Mouse (Mus musculus) gastrocnemius, postnatal 25 days (tissue): ENCODE results near the gene Olfr619. TPM values are rescaled to one million over a fixed set of nuclear protein-coding genes. Genes with fewer than 3 reads are reported as not detected.

ENCODE experiments used
- DNase-seq: peaks from one replicate; pipeline ENCODE4 v3.0.0; 2022
- long read RNA-seq, 2 experiments: library from polyadenylated mRNA; stranded (forward); transcript quantifications; one replicate each; pipeline ENCODE4 v2.0.0; 2021
- microRNA-seq, 2 experiments: library from miRNA; unstranded; fragments of <30 nt; microRNA quantifications; one replicate each; pipeline ENCODE4 v1.2.0; 2021; ENCODE audit warnings: borderline replicate concordance in 2 of 2
- total RNA-seq, 2 experiments: library from RNA; stranded (reverse); gene quantifications; 1 replicate in 1 of 2; 2 replicates in 1 of 2; pipeline ENCODE4 v1.2.3; 2021

Olfr619 gene
- total RNA-seq, result not detected
- long read RNA-seq, experiment 1, result 0 reads
- long read RNA-seq, experiment 2, result 0 reads

DNA sequence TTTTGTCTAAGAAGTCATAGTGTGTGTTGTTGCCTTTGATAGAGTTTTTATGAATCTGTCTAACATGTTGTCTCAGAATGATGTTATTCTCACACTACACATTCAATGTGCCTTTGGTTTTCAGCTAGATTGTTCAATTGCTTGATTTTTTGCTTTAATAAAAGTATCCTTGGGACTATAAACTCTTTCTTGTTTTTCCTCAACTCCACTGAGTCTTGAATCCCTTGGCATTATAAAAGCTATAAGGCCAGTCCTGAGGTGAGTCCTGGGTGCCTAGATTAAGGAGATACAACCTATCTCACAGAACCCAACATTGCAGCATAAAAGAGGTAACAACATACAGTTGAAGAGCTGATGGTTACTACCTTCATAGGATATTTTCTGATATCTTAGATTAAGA is at the start of gene Olfr619:
Gene Olfr619 (plus strand): TSS at position 301 of the 400 bp plus-strand sequence.
- DNase-seq, result no peak

DNA sequence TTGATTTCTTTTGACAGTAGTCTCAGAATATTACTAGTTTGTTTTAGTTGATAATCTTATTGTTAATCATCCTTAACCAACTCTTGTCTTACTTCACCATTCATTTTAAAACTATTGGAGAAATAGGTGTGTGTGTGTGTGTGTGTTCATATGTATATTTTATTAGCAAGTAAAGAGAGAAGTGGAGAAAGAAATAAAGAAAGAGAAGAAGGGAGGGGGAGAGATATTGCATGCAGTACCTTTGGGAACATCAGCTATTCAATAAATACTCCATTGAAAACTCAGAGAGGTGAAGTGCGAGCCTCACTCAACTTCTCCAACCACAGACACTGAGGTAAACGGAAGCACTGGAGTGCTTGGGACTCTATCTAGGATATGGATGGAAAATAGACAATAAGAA is 44.6 kb upstream of the Olfr619 start, which contains the start of gene Olfr615:
Gene Olfr615 (plus strand): TSS at position 301 of the 400 bp plus-strand sequence.
- no peak for DNase-seq

DNA sequence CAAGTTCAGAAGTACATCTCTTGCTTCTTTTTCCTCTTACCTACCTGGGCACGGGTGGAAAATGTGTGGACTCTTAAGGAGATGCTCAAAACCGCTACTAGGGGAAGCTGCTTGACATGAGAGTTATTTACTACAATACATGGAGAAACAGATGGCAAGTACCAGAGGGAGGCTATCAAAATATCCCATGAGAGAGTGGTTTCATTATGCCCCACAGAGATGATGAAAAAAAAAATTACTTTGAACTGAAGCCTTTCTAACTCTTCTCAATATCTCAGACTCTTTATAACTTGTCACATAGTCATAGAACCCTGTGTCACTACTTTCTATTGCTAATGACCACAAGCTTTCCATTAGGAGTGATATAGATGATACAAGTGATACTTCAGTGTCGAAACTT is 31.3 kb upstream of the Olfr619 start, which contains the start of gene Olfr616:
Gene Olfr616 (minus strand): TSS at position 101 of the 400 bp plus-strand sequence.
- DNase-seq, result no peak

DNA sequence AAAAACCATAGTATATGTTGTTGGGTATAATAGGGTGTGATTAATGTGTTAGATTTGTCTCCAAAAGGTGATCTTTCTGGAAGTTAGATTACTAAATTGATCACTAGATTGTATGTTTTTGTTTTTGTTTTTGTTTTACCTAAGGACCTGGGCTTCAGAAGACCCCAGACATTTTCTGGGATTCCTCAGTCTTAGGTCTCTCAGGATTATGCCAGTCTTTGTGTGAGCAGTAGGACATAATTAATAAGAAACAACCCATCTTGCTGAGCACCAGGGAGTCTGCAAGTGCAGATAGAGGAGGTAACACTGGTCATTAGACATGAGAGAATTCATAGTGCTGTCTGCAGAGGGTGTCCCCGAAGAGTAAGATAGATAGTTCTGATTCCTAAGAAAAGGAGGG is 27.6 kb upstream of the Olfr619 start, which contains the start of gene Olfr617:
Gene Olfr617 (plus strand): TSS at position 301 of the 400 bp plus-strand sequence.
- DNase-seq, result no peak

DNA sequence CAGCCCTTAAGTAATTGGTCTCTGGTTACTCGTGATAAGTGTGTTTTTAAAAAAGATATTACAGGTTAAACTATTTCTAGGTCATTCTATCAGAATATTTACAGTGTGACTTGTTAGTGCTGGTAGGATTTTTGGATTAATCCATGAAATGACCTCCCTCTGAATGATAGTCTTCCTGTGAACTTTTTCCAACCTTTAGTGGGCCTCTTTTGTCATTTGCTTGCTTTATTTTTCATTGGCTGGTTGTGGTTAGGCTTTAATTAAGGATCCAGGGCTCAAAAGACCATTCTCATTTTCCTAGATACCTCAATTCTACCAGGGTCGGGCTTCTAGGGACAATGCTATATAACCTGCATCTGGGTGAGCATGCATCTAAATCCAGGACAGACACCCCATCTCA is 10.6 kb upstream of the Olfr619 start, which contains the start of gene Olfr618:
Gene Olfr618 (plus strand): TSS at position 301 of the 400 bp plus-strand sequence.
- no peak for DNase-seq

DNA sequence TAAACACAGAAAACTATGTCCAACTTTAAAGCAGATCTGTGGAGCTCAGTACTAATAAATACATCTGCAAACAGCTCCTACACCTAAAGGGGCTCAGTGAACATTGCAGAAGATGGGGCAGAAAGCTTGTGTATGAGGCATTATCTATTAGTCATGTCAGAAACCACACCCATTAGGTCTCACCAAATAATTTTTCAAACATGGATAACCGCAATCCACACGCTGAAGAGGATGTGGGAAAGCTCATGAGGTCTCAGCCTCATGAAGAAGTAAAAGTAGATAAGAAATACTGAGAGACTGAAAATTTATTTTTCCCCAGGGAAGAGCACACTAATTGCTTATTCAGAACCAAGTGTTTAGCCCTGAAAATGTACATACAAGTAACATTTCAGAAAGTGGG is 7.0 kb downstream of the Olfr619 start:
- no peak for DNase-seq

DNA sequence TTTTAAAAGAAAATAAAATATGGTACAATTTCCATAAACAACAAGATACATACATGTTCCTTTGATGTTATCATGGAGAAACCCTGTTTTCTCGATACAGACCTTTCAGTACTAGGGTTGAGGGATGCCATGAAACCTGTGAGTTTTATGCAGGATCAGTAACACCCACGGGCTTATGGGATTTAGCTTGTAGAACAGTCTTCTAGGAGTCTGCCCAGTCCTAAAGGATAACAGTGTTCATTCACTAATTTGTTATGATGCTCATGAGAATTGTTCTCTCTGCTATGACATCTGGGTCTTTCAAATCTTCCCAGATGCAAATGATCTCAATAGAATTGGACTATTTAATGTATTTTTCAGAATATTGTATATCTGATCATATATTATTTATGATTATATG is 12.1 kb downstream of the Olfr619 start, which contains the start of gene Olfr620:
Gene Olfr620 (minus strand): TSS at position 101 of the 400 bp plus-strand sequence.
- DNase-seq, result no peak

DNA sequence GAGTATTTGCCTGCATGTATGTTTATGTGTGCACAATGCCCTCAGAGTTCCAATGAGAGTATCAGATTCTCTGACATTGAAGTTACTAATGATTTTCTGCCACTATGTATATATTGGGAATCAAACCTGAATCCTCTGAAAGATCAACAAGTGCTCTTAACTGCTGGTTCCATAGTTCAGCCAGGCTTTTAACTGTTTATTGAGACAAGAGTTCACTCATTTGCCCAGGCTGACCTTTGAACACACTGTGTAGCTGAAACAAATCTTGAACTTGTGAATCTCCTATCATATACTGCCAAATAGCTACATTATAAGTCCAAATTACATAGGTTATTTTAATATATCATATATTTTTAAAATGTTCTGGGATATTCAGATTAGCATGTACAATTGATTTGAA is 36.4 kb downstream of the Olfr619 start:
- no peak for DNase-seq

DNA sequence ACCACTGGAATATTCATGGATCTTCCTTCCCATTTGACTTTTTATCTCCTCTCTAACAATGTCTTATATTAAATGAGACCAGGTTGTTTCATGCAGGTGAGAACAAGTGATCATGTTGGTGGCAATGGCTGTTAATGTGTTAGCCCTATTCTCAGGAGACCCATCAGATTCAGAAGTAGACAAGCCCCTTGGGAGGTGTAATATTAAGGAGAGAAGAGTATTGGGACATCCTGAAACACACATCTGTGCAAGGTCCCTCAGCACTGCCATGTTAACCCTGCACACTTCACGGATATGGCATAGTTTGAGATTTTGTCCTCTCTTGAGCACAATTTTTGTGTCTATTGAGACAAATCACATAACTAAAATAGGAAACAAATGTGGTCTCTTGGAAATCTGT is 42.2 kb downstream of the Olfr619 start, which contains the start of gene Olfr622:
Gene Olfr622 (minus strand): TSS at position 101 of the 400 bp plus-strand sequence.
- no peak for DNase-seq

DNA sequence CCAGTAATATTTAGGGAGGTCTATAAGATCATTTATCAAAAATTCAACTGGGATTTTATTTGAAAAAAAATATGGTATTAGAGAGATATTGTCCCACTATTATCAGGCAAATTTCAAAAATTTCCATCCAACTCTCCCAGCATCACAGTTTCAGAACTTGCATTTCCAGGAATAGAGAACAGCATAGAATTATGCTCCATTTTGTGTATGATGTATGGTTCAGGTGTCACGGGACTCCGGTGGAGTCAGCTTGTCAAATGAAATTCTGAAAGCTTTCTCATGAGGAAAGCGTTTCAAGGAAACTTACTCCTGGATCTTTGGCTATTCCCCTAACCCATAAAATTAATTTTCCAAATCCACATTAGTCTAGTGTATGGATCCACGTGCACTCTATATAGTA is 43.7 kb downstream of the Olfr619 start:
- no peak for DNase-seq

Small RNA genes within 50 kb of the gene (microRNA-seq; reads per million reads assigned to microRNA genes)
- gene Gm26506, result 0 reads per million in 2 experiments

Other genes with a start within 250 kb of the Olfr619 start
- not detected for gene Olfr601, start 237.9 kb upstream of the Olfr619 start, total RNA-seq
- gene Olfr603, start 214.4 kb upstream of the Olfr619 start, total RNA-seq, result not detected
- not detected for gene Usp17lc, start 185.5 kb upstream of the Olfr619 start, total RNA-seq
- not detected for gene Olfr605, start 155.1 kb upstream of the Olfr619 start, total RNA-seq
- gene Olfr606, start 151.5 kb upstream of the Olfr619 start, total RNA-seq, result not detected
- not detected for gene Olfr607, start 136.4 kb upstream of the Olfr619 start, total RNA-seq
- not detected for gene Olfr608, start 130.7 kb upstream of the Olfr619 start, total RNA-seq
- gene Olfr609, start 102.5 kb upstream of the Olfr619 start, total RNA-seq, result not detected
- gene Olfr610, start 88.5 kb upstream of the Olfr619 start, total RNA-seq, result not detected
- not detected for gene Olfr611, start 79.7 kb upstream of the Olfr619 start, total RNA-seq
- gene Olfr612, start 57.9 kb upstream of the Olfr619 start, total RNA-seq, result not detected
- gene Olfr613, start 52.5 kb upstream of the Olfr619 start, total RNA-seq, result not detected
- not detected for gene Olfr615, start 44.5 kb upstream of the Olfr619 start, total RNA-seq
- not detected for gene Olfr616, start 31.4 kb upstream of the Olfr619 start, total RNA-seq
- gene Olfr617, start 27.5 kb upstream of the Olfr619 start, total RNA-seq, result not detected
- not detected for gene Olfr618, start 10.5 kb upstream of the Olfr619 start, total RNA-seq
- not detected for gene Olfr620, start 12.0 kb downstream of the Olfr619 start, total RNA-seq
- not detected for gene Olfr622, start 42.1 kb downstream of the Olfr619 start, total RNA-seq
- not detected for gene Olfr623, start 63.1 kb downstream of the Olfr619 start, total RNA-seq
- gene Olfr624, start 70.6 kb downstream of the Olfr619 start, total RNA-seq, result not detected
- gene Olfr625-ps1, start 82.1 kb downstream of the Olfr619 start, total RNA-seq, result not detected
- gene Olfr243, start 114.1 kb downstream of the Olfr619 start, total RNA-seq, result not detected
- gene Olfr628, start 129.8 kb downstream of the Olfr619 start, total RNA-seq, result not detected
- not detected for gene Olfr629, start 144.4 kb downstream of the Olfr619 start, total RNA-seq
- not detected for gene Olfr630, start 156.8 kb downstream of the Olfr619 start, total RNA-seq
- gene Olfr69, start 171.0 kb downstream of the Olfr619 start, total RNA-seq, result not detected
- not detected for gene Olfr68, start 179.1 kb downstream of the Olfr619 start, total RNA-seq
- gene Olfr67, start 191.2 kb downstream of the Olfr619 start, total RNA-seq, result not detected
- 100 to 1,000 TPM in 1 of 2 experiments, 10 to 100 TPM in 1; 60.5 to 281 TPM for gene Hbb-bt, start 213.4 kb downstream of the Olfr619 start, total RNA-seq
- gene Hbb-bs, start 227.5 kb downstream of the Olfr619 start, total RNA-seq, result 1,000 to 10,000 TPM in 1 of 2 experiments, 100 to 1,000 TPM in 1; 504 to 2,205 TPM
- not detected for gene Hbb-bh2, start 239.9 kb downstream of the Olfr619 start, total RNA-seq
- not detected for gene Hbb-bh1, start 242.6 kb downstream of the Olfr619 start, total RNA-seq